8 mouse cellular contexts compared by ENCODE assay signal in the genomic region with DNA sequence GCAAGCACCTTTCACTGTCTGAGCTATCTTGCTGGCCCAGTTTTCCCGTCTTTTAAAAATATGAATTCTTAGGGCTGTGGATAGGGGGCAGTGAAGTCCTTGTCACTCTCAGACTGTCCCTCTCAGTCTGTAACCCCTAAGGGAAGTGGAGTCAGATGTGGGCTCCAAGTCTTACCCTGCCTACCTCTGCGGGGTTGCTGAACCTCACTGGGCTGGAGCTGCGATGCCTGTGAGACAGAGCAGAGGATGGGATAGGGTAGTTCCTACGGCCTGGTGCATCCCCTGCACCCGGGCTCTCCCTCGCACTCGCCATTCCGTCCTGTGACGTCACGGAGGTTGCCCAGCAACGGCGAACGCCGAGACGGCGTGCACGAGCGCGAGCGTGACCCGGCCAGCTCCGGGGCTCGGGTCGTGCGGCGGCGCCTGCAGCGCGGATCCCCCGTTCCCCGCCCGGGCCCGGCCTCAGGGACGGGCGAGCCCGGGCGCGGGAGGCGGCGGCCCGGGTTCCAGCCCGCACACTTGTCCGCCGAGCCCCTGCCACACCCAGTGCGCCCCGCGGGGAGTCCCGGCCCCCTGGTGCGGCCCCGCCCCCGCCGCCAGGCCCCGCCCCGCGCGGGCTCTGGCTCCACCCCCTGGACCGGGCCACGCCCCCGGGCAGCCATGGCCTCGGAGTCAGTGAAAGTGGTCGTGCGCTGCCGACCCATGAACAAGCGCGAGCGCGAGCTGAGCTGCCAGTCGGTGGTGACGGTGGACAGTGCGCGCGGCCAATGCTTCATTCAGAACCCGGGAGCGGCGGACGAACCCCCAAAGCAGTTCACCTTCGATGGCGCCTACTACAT. TPM values are rescaled to one million over a fixed set of nuclear protein-coding genes. Genes with fewer than 3 reads are reported as not detected.
DNase-seq lines count a peak whose midpoint lies in the region; ATAC-seq lines count a peak whose summit lies in the region.

No protein-coding gene starts in this region.

- no peaks in the 10 kb centered on the region for H3K9me3 ChIP-seq in intestine, embryonic 16.5 days (ENCODE audit: control insufficient read depth, low read length)
- H3K9me3 ChIP-seq in midbrain, embryonic 11.5 days (ENCODE audit: control insufficient read depth, low read length), result no peaks in the 10 kb centered on the region

- peaks cover 7% of the 10 kb centered on the region; the same call in 1 of the 2 replicates for H3K4me1 ChIP-seq in intestine, embryonic 16.5 days (ENCODE audit: control insufficient read depth, insufficient read depth, low read length)
- peaks cover 6% of the 10 kb centered on the region; the same call in 1 of the 2 replicates for H3K4me1 ChIP-seq in midbrain, embryonic 11.5 days (ENCODE audit: control insufficient read depth, insufficient read depth, low read length)

- no peak overlapping the region for H3K27ac ChIP-seq in intestine, embryonic 16.5 days (ENCODE audit: low read length)
- no peak overlapping the region; the same call in 1 of the 2 replicates for H3K27ac ChIP-seq in midbrain, embryonic 11.5 days (ENCODE audit: low read depth, low read length)

- peak overlapping the region; percentile 70 for H3K4me3 ChIP-seq in intestine, embryonic 16.5 days (ENCODE audit: low read length)
- peak overlapping the region; percentile 70 for H3K4me3 ChIP-seq in midbrain, embryonic 11.5 days (ENCODE audit: low read depth, low read length)

- H3K4me2 ChIP-seq in intestine, embryonic 16.5 days (ENCODE audit: low read depth, low read length), result peak overlapping the region; percentile 94
- H3K4me2 ChIP-seq in midbrain, embryonic 11.5 days, result peak overlapping the region; percentile 82

- intact Hi-C loops in left cerebral cortex, postnatal 4 days (cut with DNase I), result no loop called here

- DNase-seq in adrenal gland, adult 18-20 months (ENCODE audit: low spot score in 2 of 2), result peak; percentile 86 to 90
- peak; percentile 93 for DNase-seq in embryo, embryonic 11 days
- peak; percentile 82 to 88 for DNase-seq in gastrocnemius, postnatal 4 days (ENCODE audit: low spot score in 2 of 2)
- DNase-seq in left cerebral cortex, postnatal 4 days, result peak; percentile 92
- DNase-seq in midbrain, embryonic 11.5 days (ENCODE audit: low spot score, missing footprints), result peak; percentile 99
- peak; percentile 90 for DNase-seq in right cerebral cortex, postnatal 4 days
- peak; percentile 89 for DNase-seq in yolk sac, embryonic 10.5 days (ENCODE audit: low spot score)

- no peaks in the 10 kb centered on the region for H3K36me3 ChIP-seq in intestine, embryonic 16.5 days (ENCODE audit: control insufficient read depth, insufficient read depth, low read length)
- H3K36me3 ChIP-seq in midbrain, embryonic 11.5 days (ENCODE audit: control insufficient read depth, insufficient read depth, low read length), result no peaks in the 10 kb centered on the region

- ATAC-seq in intestine, embryonic 16.5 days, result peak; percentile 92
- peak; percentile 93 for ATAC-seq in midbrain, embryonic 11.5 days (ENCODE audit: low FRiP score)

- WGBS in intestine, embryonic 16.5 days, result under 1% methylated on average over 75 of the region's 78 CpGs
- 0% methylated on average over 74 of the region's 78 CpGs for WGBS in midbrain, embryonic 11.5 days

- peak overlapping the region; percentile 68 for H3K9ac ChIP-seq in intestine, embryonic 16.5 days (ENCODE audit: low read depth, low read length)
- H3K9ac ChIP-seq in midbrain, embryonic 11.5 days (ENCODE audit: low read length), result peak overlapping the region; percentile 60

- 0 out of 2 replicates have a peak, but pooled peaks cover 7% of the 10 kb centered on the region for H3K27me3 ChIP-seq in intestine, embryonic 16.5 days (replicated peaks; ENCODE audit: control insufficient read depth, insufficient read depth, low read length)
- H3K27me3 ChIP-seq in midbrain, embryonic 11.5 days (ENCODE audit: control insufficient read depth, insufficient read depth, low read length), result no peaks in the 10 kb centered on the region

RNA-seq across cellular contexts. Expression of gene Kif17, which starts 11.8 kb away (rescaled TPM):
- total RNA-seq in adrenal gland, adult 18-20 months (2021), result 1 to 10 TPM; 2.8 to 3.6 TPM
- total RNA-seq in gastrocnemius, postnatal 4 days (2021), result under 1 TPM; 0.34 TPM
- polyA plus RNA-seq in intestine, embryonic 16.5 days (2015; fragmentation: Nextera tagmentation; extraction: Ambion mirVana), result 1.0 and 1.3 TPM in 2 replicates
- 1 to 10 TPM; 8.5 to 9.3 TPM for total RNA-seq in left cerebral cortex, postnatal 4 days (2021)
- 0.44 and 0.48 TPM in 2 replicates for polyA plus RNA-seq in midbrain, embryonic 11.5 days (2014; fragmentation: Nextera tagmentation; extraction: Ambion mirVana)

RNA-seq across cellular contexts. Expression of gene Sh2d5, which starts 11.9 kb away (rescaled TPM):
- total RNA-seq in adrenal gland, adult 18-20 months (2021), result 1 to 10 TPM; 1.6 to 2.2 TPM
- under 1 TPM in 1 of 2 experiments, not detected in 1; 0.39 TPM for total RNA-seq in gastrocnemius, postnatal 4 days (2021)
- polyA plus RNA-seq in intestine, embryonic 16.5 days (2015; fragmentation: Nextera tagmentation; extraction: Ambion mirVana), result 0.50 and 0.54 TPM in 2 replicates
- total RNA-seq in left cerebral cortex, postnatal 4 days (2021), result 10 to 100 TPM; 17.1 to 18.2 TPM
- 0.94 TPM in 2 replicates for polyA plus RNA-seq in midbrain, embryonic 11.5 days (2014; fragmentation: Nextera tagmentation; extraction: Ambion mirVana)

RNA-seq across cellular contexts. Expression of gene Ddost, which starts 42.5 kb away (rescaled TPM):
- total RNA-seq in adrenal gland, adult 18-20 months (2021), result 100 to 1,000 TPM; 115 to 119 TPM
- 100 to 1,000 TPM; 106 to 115 TPM for total RNA-seq in gastrocnemius, postnatal 4 days (2021)
- 415 and 427 TPM in 2 replicates for polyA plus RNA-seq in intestine, embryonic 16.5 days (2015; fragmentation: Nextera tagmentation; extraction: Ambion mirVana)
- total RNA-seq in left cerebral cortex, postnatal 4 days (2021), result 100 to 1,000 TPM; 108 to 115 TPM
- polyA plus RNA-seq in midbrain, embryonic 11.5 days (2014; fragmentation: Nextera tagmentation; extraction: Ambion mirVana), result 209 and 219 TPM in 2 replicates

RNA-seq across cellular contexts. Expression of gene Hp1bp3, which starts 46.0 kb away (rescaled TPM):
- 100 to 1,000 TPM; 159 to 223 TPM for total RNA-seq in adrenal gland, adult 18-20 months (2021)
- 100 to 1,000 TPM; 102 to 108 TPM for total RNA-seq in gastrocnemius, postnatal 4 days (2021)
- 108 and 113 TPM in 2 replicates for polyA plus RNA-seq in intestine, embryonic 16.5 days (2015; fragmentation: Nextera tagmentation; extraction: Ambion mirVana)
- total RNA-seq in left cerebral cortex, postnatal 4 days (2021), result 100 to 1,000 TPM; 197 to 205 TPM
- polyA plus RNA-seq in midbrain, embryonic 11.5 days (2014; fragmentation: Nextera tagmentation; extraction: Ambion mirVana), result 182 and 198 TPM in 2 replicates

Comparison
In these comparisons a context has a peak if more than half of its experiments do, and no peak if none do; other contexts are left out.
1. RNA of gene Sh2d5, which starts 11.9 kb away (total RNA-seq): 17.1 to 18.2 TPM in left cerebral cortex, postnatal 4 days; 1.6 to 2.2 TPM in adrenal gland, adult 18-20 months and 0.39 TPM in gastrocnemius, postnatal 4 days; every median in the first group is over 4 times any median in the second.
2. Peak in every context shown above with its lines, with median percentiles within 50 percentile points of each other: DNase-seq.